Mouse (Mus musculus): ENCODE measurements around the gene Pate3. TPM values are rescaled to one million over a fixed set of nuclear protein-coding genes. Genes with fewer than 3 reads are reported as not detected.
"Not testable (repeated sequence)": the region's sequence is repeated elsewhere in the genome, so short reads cannot be mapped to it uniquely, and the experiment has no call there.

Pate3 gene
- polyA plus RNA-seq (2014; fragmentation: Nextera tagmentation; extraction: Ambion mirVana), result 0.16 TPM in 1 of 2 replicates, not detected in the other

- no peaks in the 10 kb centered on the region for H3K36me3 ChIP-seq (ENCODE audit: control insufficient read depth, insufficient read depth, low read length)
- H3K9ac ChIP-seq (ENCODE audit: low read depth, low read length), result no peak within 1 kb of the TSS
- no peak for DNase-seq (ENCODE audit: low spot score)
- H3K27ac ChIP-seq (ENCODE audit: low read depth, low read length), result no peak within 1 kb of the TSS
- H3K4me2 ChIP-seq, result no peak within 1 kb of the TSS
- H3K9me3 ChIP-seq (ENCODE audit: control insufficient read depth, low read length), result no peaks in the 10 kb centered on the region
- WGBS, result 56% methylated on average over 1 of the region's 1 CpGs
- no peak for ATAC-seq (replicated peaks; ENCODE audit: low FRiP score)
- no peaks in the 10 kb centered on the region for H3K27me3 ChIP-seq (replicated peaks; ENCODE audit: control insufficient read depth, insufficient read depth, low read length)
- no peak within 1 kb of the TSS for H3K4me3 ChIP-seq (ENCODE audit: low read depth, low read length)
- H3K4me1 ChIP-seq (replicated peaks; ENCODE audit: control insufficient read depth, insufficient read depth, low read length), result no peaks in the 10 kb centered on the region
Observed at GRCm38 (mm10) chr9:35648102-35648501, at the start of gene Pate3. Gene Pate3 (minus strand): TSS chr9:35648202.

GRCm38 (mm10) chr9:35691924-35692323 lies 43.9 kb upstream of the Pate3 start:
- Histone ChIP-seq H3K4me2 (no peak overlapping the region), H3K9me3 (ENCODE audit: control insufficient read depth, low read length) (no peaks in the 10 kb centered on the region; the same call in 1 of the 2 replicates), H3K9ac (ENCODE audit: low read depth, low read length) (no peak overlapping the region), H3K27me3 (replicated peaks; ENCODE audit: control insufficient read depth, insufficient read depth, low read length) (no peaks in the 10 kb centered on the region), H3K4me3 (ENCODE audit: low read depth, low read length) (no peak overlapping the region), H3K36me3 (ENCODE audit: control insufficient read depth, insufficient read depth, low read length) (no peaks in the 10 kb centered on the region), H3K4me1 (replicated peaks; ENCODE audit: control insufficient read depth, insufficient read depth, low read length) (no peaks in the 10 kb centered on the region), H3K27ac (ENCODE audit: low read depth, low read length) (no peak overlapping the region)
- DNase-seq (ENCODE audit: low spot score) (no peak), ATAC-seq (replicated peaks; ENCODE audit: low FRiP score) (no peak)

GRCm38 (mm10) chr9:35687013-35687412 lies 39.0 kb upstream of the Pate3 start, which contains the start of gene Pate1:
Gene Pate1 (minus strand): TSS chr9:35687390.
- Histone ChIP-seq H3K9me3 (ENCODE audit: control insufficient read depth, low read length) (no peaks in the 10 kb centered on the region; the same call in 1 of the 2 replicates), H3K4me3 (ENCODE audit: low read depth, low read length) (no peak within 1 kb of the TSS), H3K27ac (ENCODE audit: low read depth, low read length) (no peak within 1 kb of the TSS), H3K27me3 (replicated peaks; ENCODE audit: control insufficient read depth, insufficient read depth, low read length) (no peaks in the 10 kb centered on the region), H3K4me2 (no peak within 1 kb of the TSS), H3K36me3 (ENCODE audit: control insufficient read depth, insufficient read depth, low read length) (no peaks in the 10 kb centered on the region), H3K9ac (ENCODE audit: low read depth, low read length) (no peak within 1 kb of the TSS), H3K4me1 (replicated peaks; ENCODE audit: control insufficient read depth, insufficient read depth, low read length) (no peaks in the 10 kb centered on the region)
- WGBS, result 47% methylated on average over 1 of the region's 1 CpGs
- ATAC-seq (replicated peaks; ENCODE audit: low FRiP score) (no peak), DNase-seq (ENCODE audit: low spot score) (no peak)

GRCm38 (mm10) chr9:35673557-35673956 lies 25.6 kb upstream of the Pate3 start:
- Histone ChIP-seq H3K9me3 (ENCODE audit: control insufficient read depth, low read length) (peaks cover 3% of the 10 kb centered on the region; the same call in 1 of the 2 replicates), H3K4me1 (replicated peaks; ENCODE audit: control insufficient read depth, insufficient read depth, low read length) (no peaks in the 10 kb centered on the region), H3K9ac (ENCODE audit: low read depth, low read length) (no peak overlapping the region), H3K4me2 (no peak overlapping the region), H3K36me3 (ENCODE audit: control insufficient read depth, insufficient read depth, low read length) (no peaks in the 10 kb centered on the region), H3K27me3 (replicated peaks; ENCODE audit: control insufficient read depth, insufficient read depth, low read length) (no peaks in the 10 kb centered on the region), H3K27ac (ENCODE audit: low read depth, low read length) (no peak overlapping the region), H3K4me3 (ENCODE audit: low read depth, low read length) (no peak overlapping the region)
- ATAC-seq (replicated peaks; ENCODE audit: low FRiP score) (no peak), DNase-seq (ENCODE audit: low spot score) (no peak)
- 74% methylated on average over 2 of the region's 2 CpGs for WGBS

GRCm38 (mm10) chr9:35632981-35633380 lies 15.0 kb downstream of the Pate3 start:
- ATAC-seq (replicated peaks; ENCODE audit: low FRiP score) (no peak), DNase-seq (ENCODE audit: low spot score) (no peak)
- H3K27me3 ChIP-seq (replicated peaks; ENCODE audit: control insufficient read depth, insufficient read depth, low read length), result no peaks in the 10 kb centered on the region
- no peaks in the 10 kb centered on the region for H3K36me3 ChIP-seq (ENCODE audit: control insufficient read depth, insufficient read depth, low read length)
- no peak overlapping the region for H3K27ac ChIP-seq (ENCODE audit: low read depth, low read length)
- H3K4me2 ChIP-seq, result no peak overlapping the region
- no peak overlapping the region for H3K9ac ChIP-seq (ENCODE audit: low read depth, low read length)
- 67% methylated on average over 1 of the region's 1 CpGs for WGBS
- H3K4me3 ChIP-seq (ENCODE audit: low read depth, low read length), result no peak overlapping the region
- H3K9me3 ChIP-seq (ENCODE audit: control insufficient read depth, low read length), result no peaks in the 10 kb centered on the region
- no peaks in the 10 kb centered on the region for H3K4me1 ChIP-seq (replicated peaks; ENCODE audit: control insufficient read depth, insufficient read depth, low read length)

GRCm38 (mm10) chr9:35616784-35617183 lies 31.2 kb downstream of the Pate3 start:
- not testable (repeated sequence) for H3K9me3 ChIP-seq (ENCODE audit: control insufficient read depth, low read length); DNase-seq (ENCODE audit: low spot score); H3K27ac ChIP-seq (ENCODE audit: low read depth, low read length); H3K4me3 ChIP-seq (ENCODE audit: low read depth, low read length); ATAC-seq (replicated peaks; ENCODE audit: low FRiP score); H3K4me1 ChIP-seq (replicated peaks; ENCODE audit: control insufficient read depth, insufficient read depth, low read length); H3K27me3 ChIP-seq (replicated peaks; ENCODE audit: control insufficient read depth, insufficient read depth, low read length); H3K36me3 ChIP-seq (ENCODE audit: control insufficient read depth, insufficient read depth, low read length); H3K4me2 ChIP-seq; H3K9ac ChIP-seq (ENCODE audit: low read depth, low read length)
- 53% methylated on average over 2 of the region's 2 CpGs for WGBS

- no peaks in the 10 kb centered on the region for H3K36me3 ChIP-seq (ENCODE audit: control insufficient read depth, insufficient read depth, low read length)
- ATAC-seq (replicated peaks; ENCODE audit: low FRiP score) (no peak), DNase-seq (ENCODE audit: low spot score) (no peak)
- no peak overlapping the region for H3K4me2 ChIP-seq
- no peak overlapping the region for H3K27ac ChIP-seq (ENCODE audit: low read depth, low read length)
- WGBS, result 29% methylated on average over 2 of the region's 2 CpGs
- no peaks in the 10 kb centered on the region for H3K27me3 ChIP-seq (replicated peaks; ENCODE audit: control insufficient read depth, insufficient read depth, low read length)
- no peak overlapping the region for H3K4me3 ChIP-seq (ENCODE audit: low read depth, low read length)
- no peak overlapping the region for H3K9ac ChIP-seq (ENCODE audit: low read depth, low read length)
- H3K4me1 ChIP-seq (replicated peaks; ENCODE audit: control insufficient read depth, insufficient read depth, low read length), result no peaks in the 10 kb centered on the region
- H3K9me3 ChIP-seq (ENCODE audit: control insufficient read depth, low read length), result no peaks in the 10 kb centered on the region
Observed at GRCm38 (mm10) chr9:35614005-35614404, 34.0 kb downstream of the Pate3 start.

GRCm38 (mm10) chr9:35611841-35612240 lies 36.2 kb downstream of the Pate3 start, which contains the start of gene Pate4:
Gene Pate4 (minus strand): TSS chr9:35611941.
- Histone ChIP-seq H3K9me3 (ENCODE audit: control insufficient read depth, low read length) (no peaks in the 10 kb centered on the region), H3K27ac (ENCODE audit: low read depth, low read length) (no peak within 1 kb of the TSS), H3K36me3 (ENCODE audit: control insufficient read depth, insufficient read depth, low read length) (no peaks in the 10 kb centered on the region), H3K4me1 (replicated peaks; ENCODE audit: control insufficient read depth, insufficient read depth, low read length) (no peaks in the 10 kb centered on the region), H3K4me3 (ENCODE audit: low read depth, low read length) (no peak within 1 kb of the TSS), H3K4me2 (no peak within 1 kb of the TSS), H3K27me3 (replicated peaks; ENCODE audit: control insufficient read depth, insufficient read depth, low read length) (no peaks in the 10 kb centered on the region), H3K9ac (ENCODE audit: low read depth, low read length) (no peak within 1 kb of the TSS)
- DNase-seq (ENCODE audit: low spot score), result no peak
- WGBS, result 76% methylated on average over 1 of the region's 1 CpGs
- ATAC-seq (replicated peaks; ENCODE audit: low FRiP score), result no peak

GRCm38 (mm10) chr9:35607647-35608405 lies 40.2 kb downstream of the Pate3 start:
- no peak overlapping the region for H3K27ac ChIP-seq (ENCODE audit: low read depth, low read length)
- WGBS, result 60% methylated on average over 8 of the region's 8 CpGs
- H3K9me3 ChIP-seq (ENCODE audit: control insufficient read depth, low read length), result no peaks in the 10 kb centered on the region
- ATAC-seq (replicated peaks; ENCODE audit: low FRiP score), result no peak
- H3K4me2 ChIP-seq, result no peak overlapping the region
- no peak overlapping the region for H3K4me3 ChIP-seq (ENCODE audit: low read depth, low read length)
- DNase-seq (ENCODE audit: low spot score), result no peak
- H3K27me3 ChIP-seq (replicated peaks; ENCODE audit: control insufficient read depth, insufficient read depth, low read length), result no peaks in the 10 kb centered on the region
- no peaks in the 10 kb centered on the region for H3K36me3 ChIP-seq (ENCODE audit: control insufficient read depth, insufficient read depth, low read length)
- no peak overlapping the region for H3K9ac ChIP-seq (ENCODE audit: low read depth, low read length)
- H3K4me1 ChIP-seq (replicated peaks; ENCODE audit: control insufficient read depth, insufficient read depth, low read length), result no peaks in the 10 kb centered on the region
